Mouse (Mus musculus) CH12.LX (cell line): ENCODE results near the gene Swsap1. TPM values are rescaled to one million over a fixed set of nuclear protein-coding genes. Genes with fewer than 3 reads are reported as not detected.

Experiments
- DNase-seq: peaks from one replicate; pipeline ENCODE4 v3.0.0-alpha.2; 2013; ENCODE audit errors: extremely low read depth
- H3K27ac ChIP-seq: 2 replicates; pipeline ENCODE4 v1.5.1; 2012; ENCODE audit warnings: low read depth, mild to moderate bottlenecking, control low read depth, moderate library complexity; ENCODE audit not compliant: insufficient read depth
- H3K27me3 ChIP-seq: replicated peaks from 2 replicates; pipeline ENCODE3; 2012; ENCODE audit warnings: inconsistent platforms
- H3K36me3 ChIP-seq, 2 experiments: replicated peaks in 1 of 2; 2 replicates each; pipeline versions ENCODE3 to v1.6.1; 2012; ENCODE audit warnings: inconsistent platforms in 1 of 2, low read length in 1 of 2, mild to moderate bottlenecking in 1 of 2, mixed read lengths in 1 of 2, moderate library complexity in 1 of 2; ENCODE audit not compliant: control insufficient read depth in 1 of 2, insufficient read depth in 1 of 2
- H3K4me1 ChIP-seq, 2 experiments: 2 replicates each; pipeline ENCODE4 v1.6.1; 2012; ENCODE audit warnings: inconsistent platforms in 1 of 2, moderate library complexity in 1 of 2; ENCODE audit not compliant: insufficient read depth in 2 of 2, control insufficient read depth in 1 of 2
- H3K4me2 ChIP-seq: 2 replicates; pipeline ENCODE4 v1.6.1; 2012; ENCODE audit warnings: low read depth, mild to moderate bottlenecking, control low read depth; ENCODE audit not compliant: poor library complexity, insufficient read depth, severe bottlenecking
- H3K4me3 ChIP-seq, 3 experiments: fragments of 150-350 bp in 1 of 3; sonication (generic) in 1 of 3; replicated peaks in 1 of 3; 2 replicates each; pipeline versions ENCODE3 to v1.5.1; 2011 to 2012; ENCODE audit warnings: low read depth in 2 of 3, low read length in 2 of 3, mild to moderate bottlenecking in 2 of 3, moderate library complexity in 2 of 3, control low read depth in 1 of 3, improper control_type of control experiment in 1 of 3, inconsistent platforms in 1 of 3, mixed read lengths in 1 of 3; ENCODE audit not compliant: poor library complexity in 1 of 3
- H3K79me2 ChIP-seq: replicated peaks from 2 replicates; pipeline ENCODE4 v1.6.1; 2012; ENCODE audit warnings: mild to moderate bottlenecking, moderate library complexity; ENCODE audit not compliant: control insufficient read depth, poor library complexity, insufficient read depth, severe bottlenecking; ENCODE audit errors: extremely low read depth
- H3K9ac ChIP-seq: 2 replicates; pipeline ENCODE4 v1.6.1; 2012; ENCODE audit warnings: low read depth, mild to moderate bottlenecking, control low read depth, moderate library complexity; ENCODE audit not compliant: insufficient read depth
- H3K9me3 ChIP-seq: replicated peaks from 2 replicates; pipeline ENCODE3; 2012; ENCODE audit warnings: low read length, inconsistent platforms, mixed read lengths
- CTCF ChIP-seq, 2 experiments: IDR thresholded peaks in 1 of 2; conservative IDR thresholded peaks in 1 of 2; 2 replicates each; pipeline ENCODE4 v1.5.1; 2011 to 2012; ENCODE audit warnings: low read depth in 2 of 2, low read length in 2 of 2, improper control_type of control experiment in 1 of 2, inconsistent platforms in 1 of 2, mild to moderate bottlenecking in 1 of 2, moderate library complexity in 1 of 2
- E2F4 ChIP-seq: IDR thresholded peaks from 2 replicates; pipeline ENCODE4 v1.6.1; 2011; ENCODE audit warnings: low read depth, low read length, improper control_type of control experiment; ENCODE audit not compliant: insufficient replicate concordance
- IRF4 ChIP-seq: IDR thresholded peaks from 2 replicates; pipeline ENCODE4 v1.6.1; 2014; ENCODE audit warnings: low read depth, mild to moderate bottlenecking, inconsistent platforms, low read length, improper control_type of control experiment
- KAT2A ChIP-seq: IDR thresholded peaks from 2 replicates; pipeline ENCODE4 v1.6.1; 2012; ENCODE audit warnings: low read length, improper control_type of control experiment, inconsistent platforms; ENCODE audit not compliant: insufficient replicate concordance
- MAX ChIP-seq: IDR thresholded peaks from 2 replicates; pipeline ENCODE4 v1.6.1; 2011; ENCODE audit warnings: low read length, improper control_type of control experiment
- MEF2A ChIP-seq: IDR thresholded peaks from 2 replicates; pipeline ENCODE4 v1.6.1; 2014; ENCODE audit warnings: low read depth, mild to moderate bottlenecking, inconsistent platforms, low read length, improper control_type of control experiment, borderline replicate concordance
- MYC ChIP-seq: IDR thresholded peaks from 2 replicates; pipeline ENCODE4 v1.6.1; 2011; ENCODE audit warnings: low read depth, mild to moderate bottlenecking, improper control_type of control experiment, low read length
- RAD21 ChIP-seq: IDR thresholded peaks from 2 replicates; pipeline ENCODE4 v1.6.1; 2011; ENCODE audit warnings: low read depth, mild to moderate bottlenecking, low read length, improper control_type of control experiment, moderate library complexity
- SMC3 ChIP-seq: IDR thresholded peaks from 2 replicates; pipeline ENCODE4 v1.6.1; 2011; ENCODE audit warnings: low read depth, low read length, improper control_type of control experiment
- TBP ChIP-seq: conservative IDR thresholded peaks from 2 replicates; pipeline ENCODE4 v1.6.1; 2011; ENCODE audit warnings: low read depth, low read length, improper control_type of control experiment
- TCF12 ChIP-seq: IDR thresholded peaks from 2 replicates; pipeline ENCODE4 v1.6.1; 2014; ENCODE audit warnings: low read depth, mild to moderate bottlenecking, inconsistent platforms, low read length, improper control_type of control experiment
- ZC3H11A ChIP-seq: IDR thresholded peaks from 2 replicates; pipeline ENCODE4 v1.6.1; 2012; ENCODE audit warnings: low read depth, mild to moderate bottlenecking, inconsistent platforms, low read length, improper control_type of control experiment
- ZKSCAN1 ChIP-seq: IDR thresholded peaks from 2 replicates; pipeline ENCODE4 v1.6.1; 2012; ENCODE audit warnings: low read depth, inconsistent platforms, low read length, improper control_type of control experiment, borderline replicate concordance
- ZNF384 ChIP-seq: IDR thresholded peaks from 2 replicates; pipeline ENCODE4 v1.6.1; 2012; ENCODE audit warnings: low read depth, low read length, improper control_type of control experiment, inconsistent platforms
- dilution Hi-C: fragments of 300-500 bp; cut with MboI; formaldehyde crosslinking; loops from 2 replicates; pipeline ENCODE4 v1.14.3; 2020; ENCODE audit warnings: low sequenced_read_pairs; ENCODE audit not compliant: extremely low pct_unique_long_range_greater_than_20kb, extremely low pct_ligation_motif_present
- in situ Hi-C: fragments of 300-500 bp; cut with MboI; formaldehyde crosslinking; loops from 3 replicates; pipeline ENCODE4 v1.14.3; 2019; ENCODE audit warnings: low sequenced_read_pairs, low pct_ligation_motif_present, low pct_unique_long_range_greater_than_20kb, mixed read lengths
- polyA plus RNA-seq: library from polyadenylated mRNA; unstranded; fragments of >175 nt; gene quantifications from 2 replicates; pipeline ENCODE4 v1.2.1, GENCODE M21; 2012; ENCODE audit warnings: low read depth; ENCODE audit not compliant: insufficient read length
- total RNA-seq, 2 experiments: library from RNA; depleted of rRNA; stranded (reverse); fragments of 300-350 nt in 1 of 2; fragments of >200 nt in 1 of 2; gene quantifications; 2 replicates each; pipeline ENCODE4 v1.2.3; 2012 to 2014

The Swsap1 gene
- total and polyA plus RNA-seq, 3 experiments, result 3.1 to 4.1 (median 4.0) TPM

- Histone ChIP-seq H3K27me3 (peaks cover 70% of the 10 kb centered on the region), H3K9me3 (no peaks in the 10 kb centered on the region), H3K4me2 (no peak overlapping the region), H3K79me2 (no peaks in the 10 kb centered on the region), H3K9ac (no peak overlapping the region), H3K4me3 (no peak overlapping the region), H3K36me3 (no peaks in the 10 kb centered on the region), H3K27ac (no peak overlapping the region), H3K4me1 (no peaks in the 10 kb centered on the region)
- in situ Hi-C loops (loop anchor here (5.0 kb wide), 1 partner anchor 179 kb away; the partner anchor contains the start of gene Pigyl), dilution Hi-C loops (no loop called here)
- DNase-seq, result peak; percentile 24
- TF ChIP-seq ZC3H11A (no peak), KAT2A (no peak), TCF12 (no peak), ZNF384 (no peak), CTCF (conservative IDR thresholded peaks at IDR 0.05 in 1 of 2, IDR thresholded peaks at IDR 0.05 in 1 of 2; ENCODE audit: low read depth in 2 of 2, low read length in 2 of 2) (peak; percentile 42 to 68), MEF2A (no peak), RAD21 (peak; percentile 55), MAX (no peak), IRF4 (no peak), SMC3 (peak; percentile 51), ZKSCAN1 (no peak), MYC (no peak)
Measured at GRCm38 (mm10) chr9:21977972-21978371, 22.4 kb downstream of the Swsap1 start.

DNA sequence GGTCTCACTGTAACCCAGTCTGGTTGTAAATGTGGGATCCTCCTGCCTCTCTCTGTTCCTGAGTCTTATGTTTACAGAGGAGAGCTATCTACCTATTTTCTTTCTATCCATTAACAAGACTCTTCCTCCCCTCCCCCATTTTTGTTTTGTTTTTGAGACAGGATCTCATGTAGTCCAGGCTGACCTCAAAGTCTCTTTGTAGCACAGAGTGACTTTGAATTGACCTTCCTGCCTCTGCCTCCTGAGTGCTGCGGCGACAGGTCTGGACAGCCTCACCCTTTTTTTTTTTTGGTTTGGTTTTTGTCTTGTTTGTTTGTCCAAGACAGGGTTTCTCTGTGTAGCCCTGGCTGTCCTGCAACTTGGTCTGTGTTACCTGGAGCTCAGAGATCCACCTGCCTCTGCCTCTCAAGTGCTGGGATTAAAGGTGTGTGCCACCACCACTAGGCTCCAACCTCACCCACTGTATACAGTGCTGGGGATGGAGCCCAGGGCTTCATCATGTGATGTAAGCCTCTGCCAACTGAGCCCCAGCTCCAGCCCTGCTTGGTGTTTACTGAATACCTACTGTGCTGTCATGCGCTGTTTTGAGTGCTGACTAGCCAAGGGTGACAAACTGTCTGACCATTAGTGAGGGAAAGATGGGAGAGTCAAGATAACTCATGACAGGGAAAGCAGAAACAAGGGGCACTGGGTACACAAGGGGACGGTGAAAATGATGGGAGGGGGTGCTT is 23.0 kb downstream of the Swsap1 start:
- no peak overlapping the region for H3K4me3 ChIP-seq
- peaks cover 74% of the 10 kb centered on the region for H3K27me3 ChIP-seq
- H3K9me3 ChIP-seq, result no peaks in the 10 kb centered on the region
- TF ChIP-seq MAX, result no peak
- TF ChIP-seq TBP, result no peak
- no peak for TF ChIP-seq E2F4
- no peak for TF ChIP-seq ZC3H11A
- in situ Hi-C loops, result loop anchor here (5.0 kb wide), 1 partner anchor 179 kb away; the partner anchor contains the start of gene Pigyl
- H3K36me3 ChIP-seq, result no peaks in the 10 kb centered on the region
- H3K27ac ChIP-seq, result no peak overlapping the region
- dilution Hi-C loops, result no loop called here
- no peak for DNase-seq
- no peaks in the 10 kb centered on the region for H3K4me1 ChIP-seq
- H3K4me2 ChIP-seq, result no peak overlapping the region
- H3K79me2 ChIP-seq, result no peaks in the 10 kb centered on the region
- no peak overlapping the region for H3K9ac ChIP-seq
